Mouse (Mus musculus): ENCODE measurements around the gene Scn5a.

Gene Scn5a

GRCm38 (mm10) chr9:119504981-119505658 is 73.7 kb downstream of the Scn5a start:
- DNase-seq (ENCODE audit: low spot score in 2 of 2) = no peak

GRCm38 (mm10) chr9:119503613-119504012 is 75.2 kb downstream of the Scn5a start:
- no peak for DNase-seq (ENCODE audit: low spot score in 2 of 2)

GRCm38 (mm10) chr9:119498885-119499284 is 79.9 kb downstream of the Scn5a start:
- no peak for DNase-seq (ENCODE audit: low spot score in 2 of 2)

GRCm38 (mm10) chr9:119498247-119498607 is 80.6 kb downstream of the Scn5a start:
- DNase-seq (ENCODE audit: low spot score in 2 of 2) = no peak

GRCm38 (mm10) chr9:119497546-119498246 is 81.1 kb downstream of the Scn5a start:
- DNase-seq (ENCODE audit: low spot score in 2 of 2) = no peak

GRCm38 (mm10) chr9:119496960-119497359 is 81.9 kb downstream of the Scn5a start:
- DNase-seq (ENCODE audit: low spot score in 2 of 2) = no peak

GRCm38 (mm10) chr9:119496354-119496753 is 82.5 kb downstream of the Scn5a start:
- DNase-seq (ENCODE audit: low spot score in 2 of 2) = no peak

- DNase-seq (ENCODE audit: low spot score in 2 of 2) = no peak
These were observed 93.9 kb downstream of the Scn5a start for GRCm38 (mm10) chr9:119484868-119485267.

- DNase-seq (ENCODE audit: low spot score in 2 of 2) = no peak
These were observed 94.4 kb downstream of the Scn5a start for GRCm38 (mm10) chr9:119484420-119484819.

- peak in 1 of 2 experiments; percentile 51 for DNase-seq (ENCODE audit: low spot score in 2 of 2)
These were observed 95.1 kb downstream of the Scn5a start for GRCm38 (mm10) chr9:119483554-119484353.

GRCm38 (mm10) chr9:119481612-119482011 is 97.2 kb downstream of the Scn5a start:
- no peak for DNase-seq (ENCODE audit: low spot score in 2 of 2)

GRCm38 (mm10) chr9:119479297-119479696 is 99.5 kb downstream of the Scn5a start:
- DNase-seq (ENCODE audit: low spot score in 2 of 2) = peak in 1 of 2 experiments; percentile 35

- peak in 1 of 2 experiments; percentile 33 for DNase-seq (ENCODE audit: low spot score in 2 of 2)
These were observed 100.5 kb downstream of the Scn5a start for GRCm38 (mm10) chr9:119478345-119478744.

GRCm38 (mm10) chr9:119477754-119478153 is 101.1 kb downstream of the Scn5a start:
- DNase-seq (ENCODE audit: low spot score in 2 of 2) = no peak

- no peak for DNase-seq (ENCODE audit: low spot score in 2 of 2)
These were observed 103.9 kb downstream of the Scn5a start for GRCm38 (mm10) chr9:119474717-119475611.

GRCm38 (mm10) chr9:119473608-119474164 is 105.1 kb downstream of the Scn5a start:
- no peak for DNase-seq (ENCODE audit: low spot score in 2 of 2)

GRCm38 (mm10) chr9:119473011-119473410 is 105.8 kb downstream of the Scn5a start:
- no peak for DNase-seq (ENCODE audit: low spot score in 2 of 2)

GRCm38 (mm10) chr9:119472412-119472918 is 106.4 kb downstream of the Scn5a start:
- DNase-seq (ENCODE audit: low spot score in 2 of 2) = no peak

GRCm38 (mm10) chr9:119469691-119470353 is 109.0 kb downstream of the Scn5a start:
- no peak for DNase-seq (ENCODE audit: low spot score in 2 of 2)

- DNase-seq (ENCODE audit: low spot score in 2 of 2) = peak in 1 of 2 experiments; percentile 60
These were observed 113.2 kb downstream of the Scn5a start for GRCm38 (mm10) chr9:119465595-119465994.

Measured in cerebellum, postnatal 4 days (tissue).